Mouse (Mus musculus) thymus, postnatal 36 days (tissue): ENCODE measurements around the gene Dexi.

ENCODE experiments used
- DNase-seq, 2 experiments: peaks; one replicate each; pipeline ENCODE4 v3.0.0; 2022; ENCODE audit warnings: mixed read lengths in 2 of 2

The Dexi gene

GRCm38 (mm10) chr16:10540763-10541597, 1.9 kb downstream of the Dexi start:
- DNase-seq: no peak

DNA sequence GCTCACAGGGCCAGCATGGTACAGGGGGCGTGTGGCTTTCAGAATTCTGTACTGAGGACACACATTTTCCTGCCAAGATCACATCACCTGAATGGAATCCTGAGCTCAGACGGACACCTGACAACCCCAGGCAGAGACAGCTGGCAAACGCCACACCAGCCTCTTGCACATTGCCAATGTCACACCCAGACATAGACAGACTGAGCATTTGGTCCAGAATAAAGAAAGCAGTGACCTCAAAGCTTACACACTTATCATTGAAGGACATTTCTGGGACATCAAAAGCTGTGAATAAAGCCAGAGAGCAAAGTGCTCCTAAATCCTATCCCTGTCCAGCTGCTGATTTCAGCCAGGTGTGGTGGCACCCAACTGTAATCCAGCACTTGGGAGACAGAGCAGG, 5.9 kb downstream of the Dexi start:
- no peak for DNase-seq

DNA sequence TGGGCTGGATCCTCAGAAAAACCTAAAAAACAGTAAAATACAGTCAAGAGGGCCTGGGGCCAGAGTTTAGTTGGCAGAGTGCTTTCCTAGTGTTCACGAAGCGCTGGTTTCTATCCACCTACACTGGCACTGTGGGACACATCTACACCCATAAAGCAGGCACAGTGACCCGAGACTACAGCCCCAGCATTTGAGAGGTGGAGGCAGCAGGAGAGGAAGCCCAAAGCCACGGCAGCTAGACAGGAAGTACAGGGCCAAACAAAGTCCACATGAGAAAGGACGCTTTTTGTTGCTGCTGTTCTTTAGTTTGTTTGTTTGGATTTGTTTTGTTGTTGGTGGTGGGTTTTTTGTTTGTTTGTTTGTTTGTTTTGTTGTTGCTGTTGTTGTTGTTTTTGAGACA, 6.5 kb downstream of the Dexi start:
- DNase-seq: no peak

- DNase-seq: no peak
Measured at GRCm38 (mm10) chr16:10534567-10534966, 8.3 kb downstream of the Dexi start.

GRCm38 (mm10) chr16:10533781-10534180, 9.1 kb downstream of the Dexi start:
- DNase-seq: no peak

DNA sequence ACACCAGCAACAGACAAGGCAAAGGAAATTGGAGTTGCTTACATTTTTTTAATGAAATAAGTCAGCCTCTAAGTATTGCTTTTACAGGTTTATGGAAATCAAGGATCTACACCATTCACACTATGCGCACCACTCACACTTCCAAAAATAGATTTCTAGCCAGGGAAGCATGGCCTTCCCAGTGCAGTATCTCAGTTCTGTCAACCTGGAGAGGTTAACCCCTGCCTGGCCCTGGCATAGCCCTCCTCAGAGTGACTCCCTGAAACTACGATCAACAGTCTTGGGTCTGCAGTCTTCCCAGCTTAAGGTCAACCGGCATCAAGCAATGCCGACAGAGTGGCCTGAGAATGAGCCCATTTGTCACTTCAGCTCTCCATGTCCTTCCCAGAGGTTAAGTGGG, 12.7 kb downstream of the Dexi start:
- no peak for DNase-seq

GRCm38 (mm10) chr16:10528382-10528781, 14.5 kb downstream of the Dexi start:
- DNase-seq: no peak

GRCm38 (mm10) chr16:10527046-10527644, 15.7 kb downstream of the Dexi start:
- no peak for DNase-seq

DNA sequence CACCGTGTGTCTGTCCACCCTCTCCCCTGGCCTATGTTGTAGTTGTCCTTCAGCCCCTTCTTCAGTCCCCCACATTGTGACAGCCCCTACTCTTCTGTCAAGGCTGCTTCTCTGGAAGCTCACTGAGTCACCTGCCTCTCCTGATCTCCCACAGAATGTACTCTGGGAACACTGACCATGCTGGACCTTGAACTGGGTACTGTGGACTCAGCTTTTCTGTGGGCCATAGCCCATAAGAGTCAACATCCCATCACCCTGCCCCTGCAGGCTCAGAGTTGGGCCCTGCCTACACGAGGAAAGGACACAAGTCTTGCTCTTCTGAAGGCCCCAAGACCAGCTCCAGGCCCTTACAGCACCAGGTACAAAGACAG, 17.3 kb downstream of the Dexi start:
- no peak for DNase-seq

DNA sequence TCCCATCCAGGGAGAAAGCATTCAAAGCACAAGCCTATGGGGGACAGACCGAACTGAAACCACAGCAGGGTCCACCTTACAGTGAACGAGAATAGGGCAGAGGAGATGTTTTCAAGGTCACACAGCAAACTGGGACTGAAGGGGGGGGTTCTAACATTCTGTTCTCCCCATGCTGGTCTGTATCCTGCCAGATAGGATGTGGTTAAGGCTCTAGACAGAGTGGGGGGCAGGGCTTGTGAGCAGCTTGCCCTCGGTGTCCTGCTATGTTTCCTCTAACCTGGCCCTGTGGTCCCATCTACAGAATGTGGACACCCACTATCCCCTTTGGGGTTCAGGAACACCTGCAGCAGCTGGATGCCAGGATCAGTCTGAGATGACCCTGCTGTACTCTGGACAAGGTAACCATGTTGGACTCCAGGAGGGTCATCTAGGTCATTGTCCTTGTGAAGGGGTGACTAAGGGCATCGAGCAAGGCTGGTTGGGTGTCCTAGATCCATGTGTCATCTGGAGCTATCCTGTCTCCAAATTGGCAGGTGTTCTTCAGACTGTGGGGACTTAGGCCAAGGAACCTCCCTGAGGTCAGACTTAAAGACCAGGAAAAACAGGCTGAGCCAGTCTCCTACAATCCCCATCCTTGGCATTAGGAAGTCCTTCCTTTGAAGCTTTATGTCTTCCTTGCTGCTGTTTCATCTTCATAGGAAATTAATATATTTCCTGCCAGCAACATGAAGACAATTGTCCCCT, 17.8 kb downstream of the Dexi start:
- peak in 1 of 2 experiments; percentile 52 for DNase-seq

GRCm38 (mm10) chr16:10523650-10524049, 19.2 kb downstream of the Dexi start:
- DNase-seq: no peak

DNA sequence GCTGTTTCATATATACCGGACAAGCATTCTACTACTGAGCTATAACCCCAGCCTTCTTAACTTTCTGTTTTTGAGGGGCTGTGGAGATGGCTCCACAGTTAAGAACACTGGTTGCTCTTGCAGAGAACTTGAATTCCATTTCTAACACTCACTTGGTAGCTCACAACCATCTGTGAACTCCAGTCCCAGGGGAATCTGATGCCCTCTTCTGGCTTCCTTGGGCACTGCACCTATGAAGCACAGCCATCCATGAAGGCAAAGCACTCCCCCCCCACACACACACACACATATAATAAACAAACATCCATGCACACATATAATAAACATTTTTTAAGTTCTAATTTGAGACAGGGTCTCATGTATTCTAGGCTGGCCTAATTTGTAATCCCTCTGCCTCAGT, 20.0 kb downstream of the Dexi start:
- peak; percentile 73 to 77 for DNase-seq

GRCm38 (mm10) chr16:10520908-10521614, 21.8 kb downstream of the Dexi start:
- DNase-seq: peak; percentile 42 to 63

GRCm38 (mm10) chr16:10518030-10518429, 24.8 kb downstream of the Dexi start:
- DNase-seq: no peak

DNA sequence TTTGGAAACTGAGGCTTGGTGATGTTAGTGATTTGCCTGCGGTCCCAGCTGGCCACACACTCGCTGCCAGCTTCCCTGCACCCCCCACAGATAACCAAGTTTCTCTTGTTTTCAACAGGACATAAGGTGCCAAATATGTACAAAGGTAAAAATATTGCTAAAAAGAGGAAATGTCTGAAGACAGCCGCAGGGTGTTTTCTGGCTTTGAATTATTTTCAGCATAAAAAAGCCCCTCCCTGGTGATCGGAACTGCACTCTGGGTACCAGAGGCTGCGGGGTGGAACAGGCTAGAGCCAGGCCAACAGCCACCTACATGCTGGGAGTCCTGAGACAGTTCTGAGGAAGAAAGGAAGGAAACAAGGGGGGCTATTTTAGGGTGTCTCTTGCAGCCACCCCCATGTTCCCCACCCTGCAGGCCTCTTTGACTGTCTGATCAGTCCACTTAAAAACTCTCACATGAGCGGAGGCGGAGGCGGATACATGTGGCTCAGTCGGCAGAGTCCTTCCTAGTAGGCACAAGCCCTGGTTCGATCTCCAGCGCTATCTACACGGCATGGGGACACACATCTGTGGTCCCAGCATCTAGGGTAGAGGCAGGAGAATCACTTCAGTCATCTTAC, 26.8 kb downstream of the Dexi start:
- no peak for DNase-seq

DNA sequence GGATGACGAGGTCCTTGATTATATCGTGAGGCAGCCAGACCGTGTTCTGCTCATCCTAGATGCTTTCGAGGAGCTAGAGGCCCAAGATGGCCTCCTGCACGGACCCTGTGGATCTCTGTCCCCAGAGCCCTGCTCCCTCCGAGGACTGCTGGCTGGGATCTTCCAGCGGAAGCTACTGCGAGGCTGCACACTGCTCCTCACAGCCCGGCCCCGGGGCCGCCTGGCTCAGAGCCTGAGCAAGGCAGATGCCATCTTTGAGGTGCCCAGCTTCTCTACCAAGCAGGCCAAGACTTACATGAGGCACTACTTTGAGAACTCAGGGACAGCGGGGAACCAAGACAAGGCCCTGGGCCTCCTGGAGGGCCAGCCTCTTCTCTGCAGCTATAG, 31.7 kb downstream of the Dexi start:
- DNase-seq: no peak

- DNase-seq: no peak
Measured at GRCm38 (mm10) chr16:10510477-10511133, 32.2 kb downstream of the Dexi start.

DNA sequence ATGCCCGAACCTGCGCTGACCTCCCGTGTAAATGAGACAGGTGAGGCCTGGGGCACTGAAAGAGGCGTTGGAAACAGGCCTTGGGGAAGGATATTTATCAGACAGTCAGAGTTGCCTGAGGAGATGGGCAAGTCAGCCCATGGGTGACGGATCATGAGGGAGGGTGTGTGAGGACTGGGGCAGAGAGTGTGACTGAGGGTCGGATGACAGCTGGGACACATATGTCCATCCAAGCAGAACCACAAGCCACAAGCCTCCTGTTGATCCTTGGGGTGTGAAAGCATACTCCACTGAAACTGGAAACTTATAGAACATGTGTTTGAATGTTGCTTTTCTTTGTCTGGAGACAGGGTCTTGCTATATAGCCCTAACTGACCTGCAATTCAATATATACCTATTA, 34.2 kb downstream of the Dexi start:
- no peak for DNase-seq

DNA sequence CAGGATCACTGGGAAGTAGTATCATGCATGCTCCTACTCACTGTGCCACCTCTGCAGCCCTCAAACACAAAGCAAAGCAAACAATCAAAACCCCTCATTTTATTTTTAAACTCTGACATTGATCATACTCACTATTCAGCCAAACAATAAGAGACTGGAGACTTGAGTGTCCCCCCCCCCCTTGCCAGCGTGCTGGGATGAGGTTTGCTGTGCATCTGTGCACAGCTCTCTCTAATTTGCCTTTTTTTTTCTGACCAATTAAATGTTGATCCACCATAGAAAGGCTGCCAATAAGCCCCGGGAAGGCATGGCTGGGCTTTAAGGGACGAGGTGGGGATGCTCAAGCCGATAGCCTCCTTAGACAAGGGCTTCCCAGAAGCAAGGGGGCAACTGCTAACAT, 35.4 kb downstream of the Dexi start:
- no peak for DNase-seq

DNA sequence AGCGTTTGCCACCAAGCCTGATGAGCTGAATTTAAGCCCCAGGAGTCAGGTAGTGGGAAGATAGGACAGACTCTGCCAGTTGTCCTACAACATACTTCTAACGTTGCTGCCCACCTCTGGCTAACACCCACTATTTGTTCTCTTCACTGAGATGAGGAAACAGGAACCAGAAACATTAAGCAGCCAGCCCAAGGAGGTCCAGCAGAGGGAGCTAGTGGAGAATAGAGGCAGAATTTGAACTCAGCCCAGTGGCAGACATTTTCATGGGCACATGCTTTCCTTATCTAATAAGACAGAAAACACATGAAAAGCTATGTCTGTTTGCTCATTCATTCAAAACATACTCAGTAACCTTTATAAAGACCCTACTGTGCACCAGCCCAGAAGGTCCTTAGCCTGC, 39.8 kb downstream of the Dexi start:
- DNase-seq: no peak

- peak in 1 of 2 experiments; percentile 24 for DNase-seq
Measured at GRCm38 (mm10) chr16:10501865-10502264, 41.0 kb downstream of the Dexi start.

GRCm38 (mm10) chr16:10499122-10499521, 43.7 kb downstream of the Dexi start:
- no peak for DNase-seq
